Comparison of ENCODE assay signal across 9 mouse cellular contexts in the genomic region with DNA sequence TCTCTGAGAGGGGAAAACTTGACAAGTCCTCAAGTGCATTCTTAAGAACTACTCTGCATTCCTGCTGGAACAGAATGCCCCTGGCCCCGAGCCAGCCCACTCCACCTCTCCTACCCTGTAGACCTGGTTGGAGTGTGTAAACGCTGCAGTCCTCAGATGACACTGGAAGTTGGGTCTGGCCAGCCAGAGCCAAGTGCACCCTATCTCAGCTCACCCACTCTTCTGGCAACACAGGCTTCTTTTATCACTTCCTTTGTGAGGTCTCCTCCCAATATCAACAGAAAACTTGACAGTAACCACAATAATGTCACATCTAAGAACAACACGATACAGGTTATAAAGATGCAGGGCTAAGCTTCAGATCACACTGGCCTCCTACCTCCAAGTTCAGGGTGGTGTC. TPM values are rescaled to one million over a fixed set of nuclear protein-coding genes. Genes with fewer than 3 reads are reported as not detected.
DNase-seq lines count a peak whose midpoint lies in the region; ATAC-seq lines count a peak whose summit lies in the region.
"Had no signal": no experiment of that assay in that cellular context is flagged by ENCODE, and none has a peak within 500 bp of the region (broad histone marks: within the 10 kb centered on the region; RNA-seq: fewer than 3 reads in every experiment).

No protein-coding gene starts in this region.

- no peaks in the 10 kb centered on the region for H3K27me3 ChIP-seq in midbrain, embryonic 15.5 days (replicated peaks)

- H3K9ac ChIP-seq in midbrain, embryonic 15.5 days, result no peak overlapping the region

- no peak for ATAC-seq in granulocyte monocyte progenitor cell, adult 5-6 weeks (replicated peaks; ENCODE audit: poor library complexity, severe bottlenecking)
- no peak for ATAC-seq in midbrain, embryonic 15.5 days (replicated peaks)

- no peaks in the 10 kb centered on the region for H3K4me1 ChIP-seq in midbrain, embryonic 15.5 days

- H3K36me3 ChIP-seq in midbrain, embryonic 15.5 days (replicated peaks), result no peaks in the 10 kb centered on the region

- no peak overlapping the region for H3K4me3 ChIP-seq in midbrain, embryonic 15.5 days

- no peak overlapping the region for H3K27ac ChIP-seq in midbrain, embryonic 15.5 days

- H3K9me3 ChIP-seq in midbrain, embryonic 15.5 days, result no peaks in the 10 kb centered on the region

- no peak overlapping the region for H3K4me2 ChIP-seq in midbrain, embryonic 15.5 days

- DNase-seq in adrenal gland, adult (ENCODE audit: inconsistent age in 2 of 2, low spot score in 1 of 2), result peak; percentile 20 to 37
- no peak for DNase-seq in adrenal gland, postnatal 4 days (ENCODE audit: low spot score in 2 of 2)
- peak; percentile 15 for DNase-seq in gastrocnemius, postnatal 25 days
- DNase-seq in kidney, adult 9 months, result peak; percentile 90
- DNase-seq in lung, postnatal 14 days, result peak; percentile 88
- DNase-seq in spleen, postnatal 10 days (ENCODE audit: low spot score in 2 of 2), result no peak
- DNase-seq: layer of hippocampus, postnatal 36 days had no signal

- 87% methylated on average over 3 of the region's 3 CpGs for WGBS in midbrain, embryonic 15.5 days

RNA-seq across cellular contexts. Expression of gene Col4a4, which starts 8.7 kb away (rescaled TPM):
- 10 to 100 TPM in 1 of 2 experiments, 1 to 10 TPM in 1; 6.9 to 12.7 TPM for total RNA-seq in adrenal gland, postnatal 4 days (2021)
- 1 to 10 TPM; 1.6 to 1.7 TPM for total RNA-seq in gastrocnemius, postnatal 25 days (2021)
- not detected in 2 replicates for total RNA-seq in granulocyte monocyte progenitor cell, adult 5-6 weeks (2014; fragmentation: Nextera tagmentation)
- total RNA-seq in granulocyte monocyte progenitor cell, adult 5-6 weeks (2017), result not detected in 2 replicates
- polyA plus RNA-seq in midbrain, embryonic 15.5 days (2015; fragmentation: Nextera tagmentation; extraction: Ambion mirVana), result 0.09 and 0.13 TPM in 2 replicates

RNA-seq across cellular contexts. Expression of gene Col4a3, which starts 8.8 kb away (rescaled TPM):
- 1 to 10 TPM; 2.0 to 4.4 TPM for total RNA-seq in adrenal gland, postnatal 4 days (2021)
- 1 to 10 TPM; 1.0 to 1.3 TPM for total RNA-seq in gastrocnemius, postnatal 25 days (2021)
- not detected in 2 replicates for total RNA-seq in granulocyte monocyte progenitor cell, adult 5-6 weeks (2014; fragmentation: Nextera tagmentation)
- not detected in 2 replicates for total RNA-seq in granulocyte monocyte progenitor cell, adult 5-6 weeks (2017)
- 0.19 and 0.25 TPM in 2 replicates for polyA plus RNA-seq in midbrain, embryonic 15.5 days (2015; fragmentation: Nextera tagmentation; extraction: Ambion mirVana)

Comparison
In these comparisons a context has a peak if more than half of its experiments do, and no peak if none do; other contexts are left out.
1. DNase-seq: peak in adrenal gland, adult (2 of 2), gastrocnemius, postnatal 25 days (single experiment), kidney, adult 9 months (single experiment) and lung, postnatal 14 days (single experiment); none in adrenal gland, postnatal 4 days (0 of 2) and spleen, postnatal 10 days (0 of 2).